Mouse (Mus musculus): ENCODE results near the gene Lin52.

Lin52 gene

GRCm38 (mm10) chr12:84539537-84539936, 88.3 kb downstream of the Lin52 start:
- CTCF ChIA-PET: interaction anchor here (0.7 kb wide), 1 partner anchor 278 kb away, joined by 11 read pairs; no protein-coding TSS in a partner anchor

DNA sequence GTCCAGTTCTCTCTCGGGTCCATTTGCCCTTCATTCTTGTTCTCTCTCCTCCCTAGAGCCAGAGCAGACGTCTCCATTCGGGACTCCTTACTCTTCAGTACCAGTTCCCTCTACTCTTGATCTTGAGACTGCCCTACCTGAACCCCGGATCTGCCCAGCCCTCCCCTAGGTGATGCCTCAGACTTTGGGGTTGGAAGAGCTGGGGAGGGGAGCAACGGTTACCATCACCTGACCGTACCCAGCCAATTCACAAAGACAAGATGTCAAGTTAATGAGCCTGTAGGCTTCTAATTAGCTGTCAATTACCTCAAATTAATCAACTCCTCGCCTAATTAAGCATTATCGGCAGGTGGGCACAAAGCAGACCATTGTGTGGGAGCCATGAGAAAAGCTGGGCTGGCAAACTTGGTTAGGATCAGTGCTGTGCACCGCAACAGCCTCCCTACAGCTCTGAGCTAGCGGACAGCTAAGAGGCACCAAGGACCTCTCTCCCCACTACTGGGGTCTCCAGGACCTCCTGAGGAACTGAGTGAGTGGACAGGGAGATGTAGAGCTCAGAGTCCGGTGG, 90.3 kb downstream of the Lin52 start:
- CTCF ChIA-PET: interaction anchor here (0.6 kb wide), 1 partner anchor 16 kb away, joined by 3 read pairs; no protein-coding TSS in a partner anchor

- CTCF ChIA-PET: no interaction called here
Observed at GRCm38 (mm10) chr12:84546028-84546427, 94.8 kb downstream of the Lin52 start.

GRCm38 (mm10) chr12:84546577-84547085, 95.4 kb downstream of the Lin52 start:
- CTCF ChIA-PET: no interaction called here

DNA sequence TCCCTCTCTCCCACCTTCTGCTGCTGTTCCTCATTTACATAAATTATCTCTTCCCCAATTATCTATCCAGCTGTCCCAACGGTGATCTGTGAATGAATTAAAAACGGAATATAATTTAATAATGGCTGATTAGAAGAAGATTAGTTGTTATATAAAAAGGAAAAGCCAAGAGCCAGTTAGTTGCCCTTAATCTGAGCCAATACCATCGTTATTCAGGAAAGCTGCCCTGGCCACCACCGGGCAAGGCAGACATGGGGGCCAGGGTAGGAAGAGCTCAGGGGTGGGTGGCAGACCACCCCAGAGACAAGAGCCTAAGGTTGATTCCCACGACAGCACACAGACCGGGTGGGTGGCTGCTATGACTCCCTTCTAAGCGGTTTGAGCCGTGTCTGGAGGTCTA, 97.0 kb downstream of the Lin52 start:
- CTCF ChIA-PET: no interaction called here

- CTCF ChIA-PET: no interaction called here
Observed at GRCm38 (mm10) chr12:84555218-84555617, 104.0 kb downstream of the Lin52 start.

DNA sequence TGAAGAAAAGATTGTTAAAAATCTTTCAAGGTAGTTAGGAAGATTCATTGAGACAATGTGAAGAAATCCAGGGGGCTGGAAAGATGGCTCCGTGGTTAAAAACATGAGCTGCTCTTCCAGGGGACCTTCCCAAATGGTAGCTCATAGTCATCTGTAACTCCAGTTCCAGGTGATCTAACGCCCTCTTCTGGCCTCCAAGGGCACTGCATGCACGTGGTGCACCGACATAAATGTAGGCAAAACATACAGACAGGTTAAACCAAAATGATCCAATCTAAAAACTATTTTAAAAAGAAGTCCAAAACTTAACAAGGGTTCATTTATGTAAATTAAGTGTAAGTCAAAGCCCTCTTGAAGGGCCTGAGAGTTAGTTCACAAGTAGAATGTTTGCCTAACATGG, 111.3 kb downstream of the Lin52 start:
- CTCF ChIA-PET: no interaction called here

DNA sequence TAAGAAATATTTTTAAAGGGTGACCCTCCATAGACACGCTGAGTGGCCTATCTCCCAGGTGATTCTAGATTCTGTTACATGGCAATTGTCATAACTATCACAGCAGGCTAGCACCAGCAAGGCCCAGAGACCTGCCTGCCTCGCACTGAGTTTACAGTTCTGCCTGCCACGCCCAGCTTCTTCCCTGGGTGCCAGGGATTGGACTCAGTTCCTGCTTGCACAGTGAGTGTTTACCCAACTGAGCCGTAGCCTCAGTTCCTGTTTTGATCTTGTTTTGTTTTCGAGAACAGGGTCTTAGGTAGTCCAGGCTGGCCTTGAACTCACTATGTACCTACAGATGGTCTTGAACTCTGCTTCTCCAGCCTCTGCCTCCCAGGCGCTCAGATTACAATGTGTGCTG, 116.4 kb downstream of the Lin52 start:
- CTCF ChIA-PET: interaction anchor here (0.5 kb wide), 1 partner anchor 591 kb away, joined by 4 read pairs; no protein-coding TSS in a partner anchor

DNA sequence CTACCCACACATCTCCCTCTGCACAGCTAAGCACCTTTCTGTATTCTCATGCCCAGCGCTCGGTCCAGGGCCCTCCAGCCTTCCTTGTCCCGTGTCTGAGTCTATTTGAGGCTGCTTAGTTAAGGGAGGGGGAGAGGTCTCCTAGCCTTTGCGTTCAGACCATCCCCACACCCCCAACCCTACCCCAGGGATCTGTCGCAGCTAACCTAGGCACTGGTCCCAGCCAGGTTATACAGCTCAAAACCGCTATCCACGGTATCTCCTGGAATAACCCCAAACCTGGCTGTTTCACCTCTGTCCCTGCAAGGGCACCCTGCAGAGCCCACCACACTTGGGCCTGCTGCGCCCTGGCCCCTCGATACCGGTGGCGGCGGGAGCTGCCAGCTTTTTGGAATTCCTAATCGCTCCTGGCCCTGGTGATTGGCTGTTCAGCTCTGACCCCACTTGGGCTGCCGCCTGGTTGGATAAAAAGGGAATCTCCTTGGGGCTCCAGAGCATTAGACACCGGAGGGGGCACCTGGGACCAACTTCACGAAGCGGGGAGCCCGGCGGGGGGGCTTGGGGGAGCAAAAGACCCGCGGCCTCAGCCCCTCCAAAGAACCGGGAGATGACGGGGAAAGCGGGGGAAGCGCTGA, 118.2 kb downstream of the Lin52 start, which contains the start of gene Vsx2:
Vsx2 (plus strand) TSS at position 427 of the 635 bp plus-strand sequence.
- CTCF ChIA-PET: no interaction called here

GRCm38 (mm10) chr12:84569976-84570693, 118.9 kb downstream of the Lin52 start:
- CTCF ChIA-PET: no interaction called here

DNA sequence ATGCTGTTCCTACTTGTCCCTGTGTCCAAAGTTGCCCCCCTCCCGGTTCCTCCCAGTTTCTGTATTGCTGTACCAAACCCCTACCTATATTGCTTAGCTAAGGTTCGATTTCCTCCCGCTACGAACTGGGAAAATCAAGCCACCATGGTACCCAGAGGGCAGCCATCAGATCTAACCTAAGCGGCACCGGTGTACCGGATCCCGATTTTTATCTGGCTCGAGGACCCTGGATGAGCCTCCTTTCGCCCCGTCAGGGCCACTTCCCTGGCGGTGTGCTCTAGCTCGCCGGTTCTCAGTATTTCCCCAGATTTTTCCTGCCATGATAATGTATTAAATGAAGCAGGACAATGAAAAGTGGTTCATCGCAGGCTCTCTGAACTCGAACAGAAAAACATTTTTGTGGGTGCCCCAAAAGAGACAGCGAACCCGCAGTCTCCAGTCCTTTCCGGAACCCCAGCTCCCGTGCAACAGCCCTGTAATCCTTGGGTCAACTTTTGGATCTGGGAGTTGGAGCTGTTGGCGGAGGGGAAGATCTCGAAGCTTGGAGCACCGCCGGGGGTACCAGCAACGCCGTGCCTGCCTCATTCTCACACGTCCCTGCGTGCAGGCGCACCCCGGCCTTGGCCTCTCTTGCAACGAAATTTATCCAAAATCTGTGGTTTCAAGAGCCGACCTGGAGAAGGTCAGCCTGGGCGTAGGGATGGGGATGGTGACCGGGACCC, 119.6 kb downstream of the Lin52 start:
- CTCF ChIA-PET: interaction anchor here (0.5 kb wide), 1 partner anchor 429 kb away, joined by 9 read pairs; no protein-coding TSS in a partner anchor

DNA sequence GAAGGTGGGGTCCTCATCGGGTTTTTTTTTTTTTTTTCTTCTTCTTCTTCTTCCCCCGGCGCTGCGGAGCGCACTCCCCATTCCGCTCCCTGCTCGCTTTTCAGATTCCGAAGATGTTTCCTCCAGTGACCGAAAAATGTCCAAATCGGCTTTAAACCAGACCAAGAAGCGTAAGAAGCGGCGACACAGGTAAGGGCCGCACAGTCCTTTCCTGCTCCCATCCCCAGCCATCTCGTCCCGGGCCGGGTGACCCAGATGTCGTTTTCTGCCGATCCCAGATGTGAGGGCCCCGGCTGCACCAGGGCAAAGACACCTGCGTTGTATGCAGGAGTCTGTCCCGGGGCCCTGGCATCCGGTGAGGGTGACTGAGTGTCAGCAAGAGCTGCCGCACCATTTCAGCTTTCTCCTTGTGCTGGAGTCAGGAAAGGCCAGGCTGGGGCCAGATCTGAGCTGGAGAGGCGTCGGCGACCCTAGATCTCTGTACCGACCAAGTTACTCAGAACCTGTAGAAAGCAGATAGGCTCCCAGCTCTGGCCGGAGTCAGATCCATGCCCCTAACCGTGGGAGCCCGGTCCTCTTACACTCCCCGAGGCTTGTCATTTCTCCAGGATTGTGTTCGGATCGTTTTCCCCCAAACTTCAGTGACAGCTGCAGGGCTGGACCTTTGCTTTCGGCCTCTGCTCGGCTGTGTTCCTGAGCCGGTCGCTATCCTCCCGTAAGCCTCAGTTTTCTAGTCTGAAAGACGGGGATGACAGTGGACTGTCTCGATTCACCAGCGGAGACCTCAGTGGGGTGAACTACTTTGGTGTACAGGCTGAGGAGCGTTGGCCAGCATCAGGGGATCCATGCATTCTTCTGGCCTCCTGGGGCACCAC, 120.5 kb downstream of the Lin52 start:
- CTCF ChIA-PET: no interaction called here

- CTCF ChIA-PET: no interaction called here
Observed at GRCm38 (mm10) chr12:84572341-84572720, 121.1 kb downstream of the Lin52 start.

DNA sequence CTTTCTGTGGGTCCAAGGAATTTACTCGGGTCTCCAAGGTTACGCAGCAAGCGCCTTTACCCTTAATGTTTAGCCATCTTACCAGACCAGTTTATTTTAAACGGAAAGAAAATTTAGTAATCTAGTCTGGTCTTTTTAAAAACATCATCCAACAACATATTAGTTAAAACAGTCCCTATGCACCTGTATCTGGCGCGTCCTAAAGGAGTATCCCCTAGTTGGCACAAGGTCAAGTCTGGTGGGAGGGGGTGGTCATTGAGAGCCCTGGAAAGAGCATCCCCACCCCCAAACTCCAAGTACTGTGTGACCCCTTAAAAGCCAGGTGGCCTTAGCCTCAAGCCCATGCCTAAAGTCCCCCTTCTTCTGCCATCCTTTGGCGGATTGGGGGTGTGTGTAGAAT, 121.9 kb downstream of the Lin52 start:
- CTCF ChIA-PET: no interaction called here

DNA sequence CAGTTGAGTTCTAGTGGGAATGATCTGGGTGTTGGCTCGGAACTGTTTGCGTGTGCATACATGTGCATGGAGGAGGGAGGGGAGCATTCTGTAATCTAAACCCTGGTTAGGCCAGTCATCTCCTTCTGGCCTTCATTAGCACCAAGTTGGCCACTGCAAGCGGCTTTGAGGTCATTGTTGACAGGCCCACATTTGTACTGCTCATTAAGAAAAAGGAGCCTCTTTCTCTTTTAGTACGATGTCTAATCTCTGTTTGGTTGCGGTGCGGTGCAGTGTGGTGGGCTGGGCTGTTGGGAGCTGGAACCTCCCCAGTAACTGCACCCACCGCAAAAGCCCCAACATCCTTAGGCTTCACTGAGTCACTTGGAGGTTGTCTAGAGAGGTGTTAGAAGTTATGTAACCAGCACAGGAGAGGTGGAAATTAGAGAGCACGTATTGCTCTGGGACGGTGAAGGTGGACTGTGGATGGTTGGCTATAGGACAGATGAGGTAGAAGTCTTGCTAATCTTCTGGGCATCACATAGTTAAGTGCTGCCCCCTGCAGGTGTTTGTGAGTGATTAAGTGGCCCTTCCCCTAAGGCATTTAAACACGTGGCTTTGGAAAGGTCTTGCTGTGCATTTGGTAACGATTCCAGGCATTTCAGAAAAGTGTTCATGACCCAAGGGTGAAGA, 126.7 kb downstream of the Lin52 start:
- CTCF ChIA-PET: interaction anchor here (1.1 kb wide), 1 partner anchor 13 kb away, joined by 5 read pairs; no protein-coding TSS in a partner anchor

GRCm38 (mm10) chr12:84578440-84578770, 127.2 kb downstream of the Lin52 start:
- CTCF ChIA-PET: interaction anchor here (1.1 kb wide), 1 partner anchor 13 kb away, joined by 5 read pairs; no protein-coding TSS in a partner anchor

- CTCF ChIA-PET: no interaction called here
Observed at GRCm38 (mm10) chr12:84581285-84581684, 130.1 kb downstream of the Lin52 start.

- CTCF ChIA-PET: interaction anchor here (0.9 to 1.1 kb wide), 2 partner anchors 111 to 120 kb away, joined by 3 to 6 read pairs; no protein-coding TSS in a partner anchor
Observed at GRCm38 (mm10) chr12:84589825-84590761, 138.9 kb downstream of the Lin52 start.
